Mouse (Mus musculus): ENCODE measurements at regions not wholly inside any gene's neighbourhood (a gene's known extent, or its start where the extent isn't known, plus 50 kb on each side); places are given as distances from the start of the nearest gene placed in this dataset.

GRCm38 (mm10) chr2:159068303-159069020 is 273.9 kb downstream of the Dhx35 start:
- 50% methylated on average over 7 of the region's 7 CpGs for WGBS
- no peak overlapping the region for H3K4me2 ChIP-seq
- no peak overlapping the region for H3K27ac ChIP-seq (ENCODE audit: poor library complexity, severe bottlenecking)
- H3K9ac ChIP-seq: no peak overlapping the region
- no peaks in the 10 kb centered on the region for H3K4me1 ChIP-seq (replicated peaks)
- peaks cover 3% of the 10 kb centered on the region; the same call in 1 of the 2 replicates for H3K9me3 ChIP-seq (replicated peaks)
- H3K36me3 ChIP-seq: no peaks in the 10 kb centered on the region
- H3K27me3 ChIP-seq (replicated peaks): peaks cover 7% of the 10 kb centered on the region; the same call in 1 of the 2 replicates
- no peak for ATAC-seq (ENCODE audit: insufficient number of reproducible peaks, low FRiP score)
- H3K4me3 ChIP-seq: no peak overlapping the region

- peaks cover 11% of the 10 kb centered on the region; the same call in 1 of the 2 replicates for H3K27me3 ChIP-seq (replicated peaks)
- H3K9ac ChIP-seq: no peak overlapping the region
- no peak overlapping the region for H3K4me2 ChIP-seq
- no peak overlapping the region for H3K27ac ChIP-seq (ENCODE audit: poor library complexity, severe bottlenecking)
- no peaks in the 10 kb centered on the region for H3K36me3 ChIP-seq
- WGBS: 18% methylated on average over 6 of the region's 6 CpGs
- no peak overlapping the region for H3K4me3 ChIP-seq
- no peaks in the 10 kb centered on the region for H3K4me1 ChIP-seq (replicated peaks)
- ATAC-seq (ENCODE audit: insufficient number of reproducible peaks, low FRiP score): no peak
- H3K9me3 ChIP-seq (replicated peaks): peaks cover 3% of the 10 kb centered on the region; the same call in 1 of the 2 replicates
These were observed 274.6 kb downstream of the Dhx35 start for GRCm38 (mm10) chr2:159069180-159069579.

- Histone ChIP-seq H3K36me3 (no peaks in the 10 kb centered on the region), H3K4me2 (no peak overlapping the region), H3K9ac (no peak overlapping the region), H3K4me3 (no peak overlapping the region), H3K9me3 (replicated peaks) (peaks cover 3% of the 10 kb centered on the region; the same call in 1 of the 2 replicates), H3K27me3 (replicated peaks) (peaks cover 11% of the 10 kb centered on the region; the same call in 1 of the 2 replicates), H3K4me1 (replicated peaks) (no peaks in the 10 kb centered on the region), H3K27ac (ENCODE audit: poor library complexity, severe bottlenecking) (no peak overlapping the region)
- ATAC-seq (ENCODE audit: insufficient number of reproducible peaks, low FRiP score): no peak
- WGBS: 75% methylated on average over 7 of the region's 7 CpGs
These were observed 278.5 kb downstream of the Dhx35 start for GRCm38 (mm10) chr2:159072997-159073690.

- no peaks in the 10 kb centered on the region for H3K27me3 ChIP-seq (replicated peaks)
- no peak overlapping the region for H3K4me2 ChIP-seq
- ATAC-seq (ENCODE audit: insufficient number of reproducible peaks, low FRiP score): no peak
- H3K4me1 ChIP-seq (replicated peaks): no peaks in the 10 kb centered on the region
- no peak overlapping the region for H3K27ac ChIP-seq (ENCODE audit: poor library complexity, severe bottlenecking)
- no peaks in the 10 kb centered on the region for H3K36me3 ChIP-seq
- no peak overlapping the region for H3K9ac ChIP-seq
- no peaks in the 10 kb centered on the region for H3K9me3 ChIP-seq (replicated peaks)
- no peak overlapping the region for H3K4me3 ChIP-seq
- 70% methylated on average over 7 of the region's 7 CpGs for WGBS
These were observed 285.2 kb downstream of the Dhx35 start for GRCm38 (mm10) chr2:159079836-159080235.

GRCm38 (mm10) chr2:159080784-159081544 is 286.4 kb downstream of the Dhx35 start:
- Histone ChIP-seq H3K4me2 (no peak overlapping the region), H3K4me1 (replicated peaks) (no peaks in the 10 kb centered on the region), H3K27ac (ENCODE audit: poor library complexity, severe bottlenecking) (no peak overlapping the region), H3K36me3 (no peaks in the 10 kb centered on the region), H3K4me3 (no peak overlapping the region), H3K9ac (no peak overlapping the region), H3K9me3 (replicated peaks) (no peaks in the 10 kb centered on the region), H3K27me3 (replicated peaks) (no peaks in the 10 kb centered on the region)
- no peak for ATAC-seq (ENCODE audit: insufficient number of reproducible peaks, low FRiP score)
- 81% methylated on average over 19 of the region's 19 CpGs for WGBS

- Histone ChIP-seq H3K4me1 (replicated peaks) (no peaks in the 10 kb centered on the region), H3K9ac (no peak overlapping the region), H3K36me3 (no peaks in the 10 kb centered on the region), H3K27me3 (replicated peaks) (no peaks in the 10 kb centered on the region), H3K4me2 (no peak overlapping the region), H3K4me3 (no peak overlapping the region), H3K9me3 (replicated peaks) (no peaks in the 10 kb centered on the region), H3K27ac (ENCODE audit: poor library complexity, severe bottlenecking) (no peak overlapping the region)
- ATAC-seq (ENCODE audit: insufficient number of reproducible peaks, low FRiP score): no peak
- 77% methylated on average over 2 of the region's 2 CpGs for WGBS
These were observed 292.2 kb downstream of the Dhx35 start for GRCm38 (mm10) chr2:159086836-159087235.

- Histone ChIP-seq H3K36me3 (no peaks in the 10 kb centered on the region), H3K27me3 (replicated peaks) (no peaks in the 10 kb centered on the region), H3K9me3 (replicated peaks) (no peaks in the 10 kb centered on the region), H3K9ac (no peak overlapping the region), H3K4me2 (no peak overlapping the region), H3K27ac (ENCODE audit: poor library complexity, severe bottlenecking) (no peak overlapping the region), H3K4me1 (replicated peaks) (no peaks in the 10 kb centered on the region), H3K4me3 (no peak overlapping the region)
- 81% methylated on average over 4 of the region's 4 CpGs for WGBS
- no peak for ATAC-seq (ENCODE audit: insufficient number of reproducible peaks, low FRiP score)
These were observed 293.6 kb downstream of the Dhx35 start for GRCm38 (mm10) chr2:159088196-159088595.

GRCm38 (mm10) chr2:159096667-159097066 is 302.1 kb downstream of the Dhx35 start:
- Histone ChIP-seq H3K4me3 (no peak overlapping the region), H3K9me3 (replicated peaks) (no peaks in the 10 kb centered on the region), H3K9ac (no peak overlapping the region), H3K36me3 (no peaks in the 10 kb centered on the region), H3K27ac (ENCODE audit: poor library complexity, severe bottlenecking) (no peak overlapping the region), H3K4me1 (replicated peaks) (no peaks in the 10 kb centered on the region), H3K4me2 (no peak overlapping the region), H3K27me3 (replicated peaks) (no peaks in the 10 kb centered on the region)
- no peak for ATAC-seq (ENCODE audit: insufficient number of reproducible peaks, low FRiP score)
- WGBS: 27% methylated on average over 2 of the region's 2 CpGs

- H3K36me3 ChIP-seq: no peaks in the 10 kb centered on the region
- H3K4me2 ChIP-seq: no peak overlapping the region
- H3K4me1 ChIP-seq (replicated peaks): no peaks in the 10 kb centered on the region
- H3K9ac ChIP-seq: no peak overlapping the region
- no peaks in the 10 kb centered on the region; the same call in 1 of the 2 replicates for H3K9me3 ChIP-seq (replicated peaks)
- H3K27me3 ChIP-seq (replicated peaks): no peaks in the 10 kb centered on the region
- no peak overlapping the region for H3K27ac ChIP-seq (ENCODE audit: poor library complexity, severe bottlenecking)
- ATAC-seq (ENCODE audit: insufficient number of reproducible peaks, low FRiP score): no peak
- WGBS: 52% methylated on average over 6 of the region's 6 CpGs
- H3K4me3 ChIP-seq: no peak overlapping the region
These were observed 339.4 kb downstream of the Dhx35 start for GRCm38 (mm10) chr2:159134042-159134441.

- Histone ChIP-seq H3K4me1 (replicated peaks) (no peaks in the 10 kb centered on the region), H3K4me3 (no peak overlapping the region), H3K27me3 (replicated peaks) (no peaks in the 10 kb centered on the region), H3K4me2 (no peak overlapping the region), H3K27ac (ENCODE audit: poor library complexity, severe bottlenecking) (no peak overlapping the region), H3K9me3 (replicated peaks) (no peaks in the 10 kb centered on the region), H3K9ac (no peak overlapping the region), H3K36me3 (no peaks in the 10 kb centered on the region)
- no peak for ATAC-seq (ENCODE audit: insufficient number of reproducible peaks, low FRiP score)
- 96% methylated on average over 2 of the region's 2 CpGs for WGBS
These were observed 344.0 kb downstream of the Dhx35 start for GRCm38 (mm10) chr2:159138603-159139002.

GRCm38 (mm10) chr2:159145980-159146379 is 351.4 kb downstream of the Dhx35 start:
- Histone ChIP-seq H3K4me1 (replicated peaks) (no peaks in the 10 kb centered on the region), H3K9me3 (replicated peaks) (peaks cover 3% of the 10 kb centered on the region; the same call in 1 of the 2 replicates), H3K4me3 (no peak overlapping the region), H3K9ac (no peak overlapping the region), H3K27me3 (replicated peaks) (no peaks in the 10 kb centered on the region), H3K4me2 (no peak overlapping the region), H3K36me3 (no peaks in the 10 kb centered on the region), H3K27ac (ENCODE audit: poor library complexity, severe bottlenecking) (no peak overlapping the region)
- 83% methylated on average over 6 of the region's 6 CpGs for WGBS
- ATAC-seq (ENCODE audit: insufficient number of reproducible peaks, low FRiP score): no peak

Measured in heart, embryonic 12.5 days (tissue).